Mouse (Mus musculus): ENCODE measurements around the gene Styxl1. TPM values are rescaled to one million over a fixed set of nuclear protein-coding genes. Genes with fewer than 3 reads are reported as not detected.

Gene Styxl1
- 0.10 and 0.27 TPM in 2 replicates for polyA plus RNA-seq (2015; fragmentation: Nextera tagmentation; extraction: Ambion mirVana)

DNA sequence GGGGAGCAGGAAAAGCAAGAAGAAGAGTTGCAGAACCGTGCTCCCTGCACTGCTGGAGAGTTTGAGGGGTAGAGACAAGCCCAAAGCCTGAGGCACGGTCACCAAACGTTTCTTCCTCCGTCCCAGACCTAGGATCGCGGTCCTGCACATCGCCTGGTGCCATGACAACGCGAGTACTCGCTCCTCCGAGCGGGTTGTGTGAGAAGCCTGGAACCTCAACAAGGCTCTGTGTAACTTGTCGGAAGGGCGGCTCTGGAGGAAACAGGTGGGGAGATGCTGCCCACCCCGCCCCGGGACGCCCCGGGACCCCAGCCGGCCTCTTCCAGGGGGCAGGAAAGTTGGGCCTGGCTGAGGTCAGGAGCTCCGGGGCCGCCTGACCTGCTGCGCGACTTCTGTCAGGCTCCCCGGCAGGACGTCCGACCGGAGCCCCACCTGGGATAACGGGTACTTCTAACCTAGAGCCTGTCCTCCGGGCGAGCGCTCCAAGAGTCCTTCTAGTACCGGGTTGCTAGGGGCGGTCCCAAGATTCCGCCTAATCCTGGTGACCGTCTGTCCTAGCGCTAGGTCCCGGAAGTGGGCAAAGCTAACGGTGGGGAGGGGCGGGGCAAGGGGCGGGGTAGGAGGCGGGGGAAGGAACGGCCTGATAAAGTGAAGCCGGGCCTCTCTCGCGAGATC is at the start of gene Styxl1:
TSS of gene Styxl1 (minus strand) at position 590 of the 675 bp plus-strand sequence.
- Histone ChIP-seq H3K27ac (replicated peaks) (peak within 1 kb of the TSS; percentile 97), H3K36me3 (ENCODE audit: control insufficient read depth, insufficient read depth, low read length) (0 out of 2 replicates have a peak, but pooled peaks cover 3% of the 10 kb centered on the region), H3K4me2 (replicated peaks; ENCODE audit: low read depth) (peak within 1 kb of the TSS; percentile 83), H3K4me3 (ENCODE audit: low read depth, low read length) (peak within 1 kb of the TSS; percentile 68), H3K9ac (ENCODE audit: low read length) (peak within 1 kb of the TSS; percentile 96), H3K27me3 (ENCODE audit: control insufficient read depth, insufficient read depth, low read length) (no peaks in the 10 kb centered on the region), H3K4me1 (replicated peaks; ENCODE audit: control insufficient read depth, insufficient read depth) (0 out of 2 replicates have a peak, but pooled peaks cover 9% of the 10 kb centered on the region), H3K9me3 (ENCODE audit: control insufficient read depth, low read length) (no peaks in the 10 kb centered on the region)
- ATAC-seq (ENCODE audit: low FRiP score, low TSS enrichment) (peak; percentile 22), DNase-seq (ENCODE audit: low spot score) (no peak)
- under 1% methylated on average over 43 of the region's 45 CpGs for WGBS
- TF ChIP-seq CTCF (IDR thresholded peaks at IDR 0.05; ENCODE audit: low read depth) (no peak), EP300 (optimal IDR thresholded peaks at IDR 0.05) (no peak)

GRCm38 (mm10) chr5:135826225-135826624 is 48.0 kb upstream of the Styxl1 start:
- Histone ChIP-seq H3K36me3 (ENCODE audit: control insufficient read depth, insufficient read depth, low read length) (no peaks in the 10 kb centered on the region), H3K9ac (ENCODE audit: low read length) (no peak overlapping the region), H3K4me2 (replicated peaks; ENCODE audit: low read depth) (no peak overlapping the region), H3K4me3 (ENCODE audit: low read depth, low read length) (no peak overlapping the region), H3K4me1 (replicated peaks; ENCODE audit: control insufficient read depth, insufficient read depth) (no peaks in the 10 kb centered on the region), H3K27ac (replicated peaks) (no peak overlapping the region), H3K27me3 (ENCODE audit: control insufficient read depth, insufficient read depth, low read length) (no peaks in the 10 kb centered on the region), H3K9me3 (ENCODE audit: control insufficient read depth, low read length) (no peaks in the 10 kb centered on the region)
- DNase-seq (ENCODE audit: low spot score) (no peak), ATAC-seq (ENCODE audit: low FRiP score, low TSS enrichment) (no peak)
- WGBS: 48% methylated on average over 6 of the region's 6 CpGs
- TF ChIP-seq CTCF (IDR thresholded peaks at IDR 0.05; ENCODE audit: low read depth): no peak
- TF ChIP-seq EP300 (optimal IDR thresholded peaks at IDR 0.05): no peak

DNA sequence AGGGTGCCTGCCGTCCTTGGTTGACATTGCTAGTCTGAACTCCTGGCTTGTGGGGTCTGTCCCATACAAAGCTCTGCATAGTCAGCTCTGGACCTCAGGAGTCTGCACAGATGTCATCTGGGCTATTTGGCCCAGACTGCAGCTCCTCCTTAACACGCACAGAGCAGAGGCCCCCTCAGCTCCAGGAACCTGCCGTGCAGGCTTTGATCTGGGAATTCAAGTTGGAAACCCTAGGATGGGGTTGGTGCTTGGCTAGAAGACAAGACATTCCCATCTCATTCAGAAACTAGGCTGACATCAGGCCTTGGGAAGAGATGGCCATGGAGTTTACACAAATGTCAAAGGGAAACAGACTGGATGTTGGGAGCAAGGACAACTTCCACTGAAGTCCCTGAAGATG is 46.3 kb upstream of the Styxl1 start:
- TF ChIP-seq EP300 (optimal IDR thresholded peaks at IDR 0.05) (no peak), CTCF (IDR thresholded peaks at IDR 0.05; ENCODE audit: low read depth) (no peak)
- Histone ChIP-seq H3K27ac (replicated peaks) (no peak overlapping the region), H3K36me3 (ENCODE audit: control insufficient read depth, insufficient read depth, low read length) (no peaks in the 10 kb centered on the region), H3K9ac (ENCODE audit: low read length) (no peak overlapping the region), H3K9me3 (ENCODE audit: control insufficient read depth, low read length) (no peaks in the 10 kb centered on the region), H3K27me3 (ENCODE audit: control insufficient read depth, insufficient read depth, low read length) (no peaks in the 10 kb centered on the region), H3K4me2 (replicated peaks; ENCODE audit: low read depth) (no peak overlapping the region), H3K4me3 (ENCODE audit: low read depth, low read length) (no peak overlapping the region), H3K4me1 (replicated peaks; ENCODE audit: control insufficient read depth, insufficient read depth) (no peaks in the 10 kb centered on the region)
- no peak for ATAC-seq (ENCODE audit: low FRiP score, low TSS enrichment)
- 51% methylated on average over 3 of the region's 3 CpGs for WGBS
- no peak for DNase-seq (ENCODE audit: low spot score)

GRCm38 (mm10) chr5:135822316-135822944 is 44.2 kb upstream of the Styxl1 start:
- no peak overlapping the region for H3K27ac ChIP-seq (replicated peaks)
- 29% methylated on average over 7 of the region's 7 CpGs for WGBS
- H3K27me3 ChIP-seq (ENCODE audit: control insufficient read depth, insufficient read depth, low read length): no peaks in the 10 kb centered on the region
- no peak overlapping the region for H3K4me2 ChIP-seq (replicated peaks; ENCODE audit: low read depth)
- DNase-seq (ENCODE audit: low spot score) (no peak), ATAC-seq (ENCODE audit: low FRiP score, low TSS enrichment) (no peak)
- no peaks in the 10 kb centered on the region for H3K9me3 ChIP-seq (ENCODE audit: control insufficient read depth, low read length)
- no peak overlapping the region for H3K4me3 ChIP-seq (ENCODE audit: low read depth, low read length)
- TF ChIP-seq CTCF (IDR thresholded peaks at IDR 0.05; ENCODE audit: low read depth): no peak
- TF ChIP-seq EP300 (optimal IDR thresholded peaks at IDR 0.05): no peak
- no peaks in the 10 kb centered on the region for H3K4me1 ChIP-seq (replicated peaks; ENCODE audit: control insufficient read depth, insufficient read depth)
- H3K36me3 ChIP-seq (ENCODE audit: control insufficient read depth, insufficient read depth, low read length): no peaks in the 10 kb centered on the region
- H3K9ac ChIP-seq (ENCODE audit: low read length): no peak overlapping the region

DNA sequence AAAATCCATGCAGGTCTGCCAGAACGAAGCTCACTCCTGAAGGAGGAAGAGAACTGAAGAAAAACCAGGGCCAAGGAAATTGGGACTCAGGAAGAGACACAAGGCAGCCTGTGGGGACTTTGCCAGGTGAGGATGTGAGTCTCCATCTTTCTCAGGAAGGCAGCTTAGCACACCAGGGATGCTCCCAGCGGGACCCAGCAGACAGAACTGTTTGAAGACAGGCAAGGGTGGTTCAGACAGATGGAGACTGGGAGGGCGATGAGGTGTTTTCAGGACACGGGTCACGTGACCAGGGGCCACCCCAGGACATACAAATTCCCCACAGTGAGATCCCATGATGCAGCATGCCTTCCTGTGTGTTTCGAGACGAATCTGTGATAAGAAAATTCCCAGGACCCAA is 40.3 kb upstream of the Styxl1 start:
- ATAC-seq (ENCODE audit: low FRiP score, low TSS enrichment): no peak
- DNase-seq (ENCODE audit: low spot score): no peak
- WGBS: 39% methylated on average over 7 of the region's 7 CpGs
- TF ChIP-seq CTCF (IDR thresholded peaks at IDR 0.05; ENCODE audit: low read depth) (no peak), EP300 (optimal IDR thresholded peaks at IDR 0.05) (no peak)
- no peak overlapping the region for H3K27ac ChIP-seq (replicated peaks)
- H3K27me3 ChIP-seq (ENCODE audit: control insufficient read depth, insufficient read depth, low read length): no peaks in the 10 kb centered on the region
- H3K4me2 ChIP-seq (replicated peaks; ENCODE audit: low read depth): no peak overlapping the region
- no peaks in the 10 kb centered on the region for H3K36me3 ChIP-seq (ENCODE audit: control insufficient read depth, insufficient read depth, low read length)
- H3K9ac ChIP-seq (ENCODE audit: low read length): no peak overlapping the region
- H3K4me3 ChIP-seq (ENCODE audit: low read depth, low read length): no peak overlapping the region
- no peaks in the 10 kb centered on the region for H3K4me1 ChIP-seq (replicated peaks; ENCODE audit: control insufficient read depth, insufficient read depth)
- no peaks in the 10 kb centered on the region for H3K9me3 ChIP-seq (ENCODE audit: control insufficient read depth, low read length)

- Histone ChIP-seq H3K27ac (replicated peaks) (no peak overlapping the region), H3K9me3 (ENCODE audit: control insufficient read depth, low read length) (no peaks in the 10 kb centered on the region), H3K4me3 (ENCODE audit: low read depth, low read length) (no peak overlapping the region), H3K4me1 (replicated peaks; ENCODE audit: control insufficient read depth, insufficient read depth) (no peaks in the 10 kb centered on the region), H3K9ac (ENCODE audit: low read length) (no peak overlapping the region), H3K27me3 (ENCODE audit: control insufficient read depth, insufficient read depth, low read length) (no peaks in the 10 kb centered on the region), H3K36me3 (ENCODE audit: control insufficient read depth, insufficient read depth, low read length) (no peaks in the 10 kb centered on the region), H3K4me2 (replicated peaks; ENCODE audit: low read depth) (no peak overlapping the region)
- no peak for TF ChIP-seq CTCF (IDR thresholded peaks at IDR 0.05; ENCODE audit: low read depth)
- TF ChIP-seq EP300 (optimal IDR thresholded peaks at IDR 0.05): no peak
- no peak for ATAC-seq (ENCODE audit: low FRiP score, low TSS enrichment)
- DNase-seq (ENCODE audit: low spot score): no peak
- WGBS: 54% methylated on average over 5 of the region's 5 CpGs
These were observed 34.8 kb upstream of the Styxl1 start for GRCm38 (mm10) chr5:135812991-135813390.
